Mouse (Mus musculus): ENCODE measurements at regions not wholly inside any gene's neighbourhood (a gene's known extent, or its start where the extent isn't known, plus 50 kb on each side); places are given as distances from the start of the nearest gene placed in this dataset.

DNA sequence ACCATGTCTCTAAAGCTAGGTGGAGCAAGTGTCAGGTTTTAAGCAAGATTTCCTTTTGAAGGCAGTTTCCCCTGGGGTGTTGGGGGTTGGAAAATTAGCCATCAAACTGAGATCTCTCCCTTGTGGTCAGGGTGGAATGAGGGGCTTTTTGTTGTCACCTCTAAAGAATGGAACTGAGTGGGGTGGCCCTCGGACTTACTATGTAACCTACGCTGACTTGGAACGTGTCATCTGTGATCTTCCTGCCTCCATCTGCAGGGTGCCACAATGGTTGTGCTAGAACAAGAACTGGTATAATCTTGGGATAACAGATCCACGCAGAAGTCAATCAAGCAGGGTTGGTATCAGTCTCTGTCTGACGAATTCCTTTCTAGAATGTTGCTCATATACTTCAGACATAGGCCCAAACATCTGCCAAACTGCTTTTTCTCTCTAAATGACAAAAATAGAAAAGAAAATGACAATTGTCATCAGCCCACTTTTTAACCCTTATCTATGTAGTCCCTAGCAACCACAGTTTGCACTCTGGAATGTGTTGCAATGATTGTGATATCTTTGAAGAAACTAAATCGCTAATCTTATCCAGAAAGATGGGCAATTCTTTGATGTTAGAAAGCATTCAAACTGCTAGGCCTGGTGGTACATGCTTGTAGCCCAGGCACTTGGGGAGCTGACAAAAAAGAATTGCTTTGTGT, 50.8 kb upstream of the Sgk1 start:
- no peak for DNase-seq
